Mouse (Mus musculus): ENCODE measurements around the gene Fam169b. TPM values are rescaled to one million over a fixed set of nuclear protein-coding genes. Genes with fewer than 3 reads are reported as not detected.

Gene Fam169b
- polyA plus RNA-seq, 1 experiment from 2014 or later, result 0.12 TPM

- DNase-seq (ENCODE audit: extremely low spot score, low spot score), result no peak
- no peak overlapping the region for H3K4me3 ChIP-seq
- whole genome bisulfite sequencing, result 88% methylated on average over 16 of the region's 16 CpGs
Measured at GRCm38 (mm10) chr7:68318006-68318788, 44.6 kb downstream of the Fam169b start.

GRCm38 (mm10) chr7:68318979-68319378 is 45.3 kb downstream of the Fam169b start:
- WGBS, result 66% methylated on average over 6 of the region's 6 CpGs
- Histone ChIP-seq H3K27ac (no peak overlapping the region), H3K4me1 (peaks cover 9% of the 10 kb centered on the region; the same call in 1 of the 2 replicates)

More at GRCm38 (mm10) chr7:68318006-68318788, 44.6 kb downstream of the Fam169b start:
- Histone ChIP-seq H3K9me3 (no peaks in the 10 kb centered on the region), H3K4me1 (peaks cover 9% of the 10 kb centered on the region; the same call in 1 of the 2 replicates), H3K27ac (no peak overlapping the region), H3K27me3 (ENCODE audit: poor library complexity, severe bottlenecking) (no peaks in the 10 kb centered on the region), H3K36me3 (replicated peaks) (no peaks in the 10 kb centered on the region)

DNA sequence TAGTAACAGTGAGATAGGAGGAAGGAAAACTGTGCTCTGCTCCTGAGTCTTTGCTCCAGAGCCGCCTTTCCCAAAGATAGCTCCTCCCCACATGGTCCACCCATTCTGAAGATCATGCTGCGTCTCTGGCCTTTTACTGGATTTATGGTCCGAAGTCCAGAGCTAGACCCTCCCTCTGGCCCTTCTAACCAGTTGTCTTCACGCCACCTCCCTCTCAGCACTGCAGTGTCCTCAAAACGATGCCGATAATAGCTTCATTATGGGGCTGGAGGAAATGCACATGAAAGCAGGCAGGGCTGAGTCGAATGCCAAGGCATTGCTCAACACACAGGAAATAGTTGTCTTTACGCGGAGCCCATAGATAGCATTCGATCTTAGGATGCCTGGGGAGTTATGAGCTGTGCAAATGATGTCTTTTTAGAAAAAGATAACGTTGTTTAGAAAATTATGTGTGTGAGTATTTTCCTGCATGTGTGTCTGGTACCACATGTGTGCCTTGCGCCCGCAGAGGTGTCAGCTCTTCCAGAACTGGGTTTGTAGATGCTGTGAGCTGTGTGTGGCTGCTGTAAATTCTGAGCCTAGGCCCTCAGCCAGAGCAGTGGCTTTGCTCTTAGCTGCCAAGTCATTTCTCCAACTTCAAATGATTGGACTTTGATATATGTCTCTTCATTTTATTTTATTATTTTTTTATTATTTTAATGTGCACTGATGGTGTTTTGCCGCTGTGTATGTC is 46.6 kb downstream of the Fam169b start:
- Histone ChIP-seq H3K27ac (no peak overlapping the region), H3K4me3 (no peak overlapping the region), H3K36me3 (replicated peaks) (no peaks in the 10 kb centered on the region), H3K4me1 (peaks cover 4% of the 10 kb centered on the region; the same call in 1 of the 2 replicates), H3K9me3 (no peaks in the 10 kb centered on the region), H3K27me3 (ENCODE audit: poor library complexity, severe bottlenecking) (no peaks in the 10 kb centered on the region)
- DNase-seq (ENCODE audit: extremely low spot score, low spot score), result no peak
- WGBS, result 85% methylated on average over 14 of the region's 14 CpGs

More at GRCm38 (mm10) chr7:68318979-68319378, 45.3 kb downstream of the Fam169b start:
- Histone ChIP-seq H3K27me3 (ENCODE audit: poor library complexity, severe bottlenecking) (no peaks in the 10 kb centered on the region), H3K4me3 (no peak overlapping the region), H3K36me3 (replicated peaks) (no peaks in the 10 kb centered on the region), H3K9me3 (no peaks in the 10 kb centered on the region)
- DNase-seq (ENCODE audit: extremely low spot score, low spot score), result no peak

- peaks cover 4% of the 10 kb centered on the region; the same call in 1 of the 2 replicates for H3K4me1 ChIP-seq
- no peak for DNase-seq (ENCODE audit: extremely low spot score, low spot score)
- 86% methylated on average over 6 of the region's 6 CpGs for WGBS
- H3K36me3 ChIP-seq (replicated peaks), result no peaks in the 10 kb centered on the region
- no peak overlapping the region for H3K4me3 ChIP-seq
- H3K27ac ChIP-seq, result no peak overlapping the region
- no peaks in the 10 kb centered on the region for H3K9me3 ChIP-seq
- H3K27me3 ChIP-seq (ENCODE audit: poor library complexity, severe bottlenecking), result no peaks in the 10 kb centered on the region
Measured at GRCm38 (mm10) chr7:68323051-68323450, 49.4 kb downstream of the Fam169b start.

DNA sequence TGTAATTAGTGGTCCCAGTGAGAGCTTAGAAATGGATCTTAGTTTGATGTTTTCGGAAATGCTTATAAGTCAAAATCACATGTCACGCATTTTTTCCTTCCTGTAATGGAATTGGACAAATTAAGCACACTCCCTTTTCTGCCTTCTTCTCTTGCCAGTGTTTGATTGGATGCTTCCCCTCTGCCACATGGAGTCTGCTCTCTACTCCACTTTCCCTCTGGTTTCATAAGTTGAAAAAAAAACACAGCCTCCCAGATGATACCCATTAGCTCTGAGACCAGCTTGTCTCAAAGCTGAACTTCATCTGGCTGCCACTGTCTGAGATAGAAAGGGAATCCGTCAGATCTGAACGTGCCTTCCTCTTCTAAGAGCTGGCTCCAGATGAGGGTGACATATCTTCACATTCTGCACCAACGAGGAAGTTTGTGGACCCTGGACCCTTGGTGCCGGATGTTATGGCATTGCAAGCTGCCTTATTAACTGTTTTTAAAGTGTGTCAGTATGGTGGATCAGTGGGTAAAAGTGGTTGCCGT is 52.6 kb downstream of the Fam169b start:
- no peak for DNase-seq (ENCODE audit: extremely low spot score, low spot score)
- Histone ChIP-seq H3K27me3 (ENCODE audit: poor library complexity, severe bottlenecking) (no peaks in the 10 kb centered on the region), H3K36me3 (replicated peaks) (no peaks in the 10 kb centered on the region)

GRCm38 (mm10) chr7:68329000-68329399 is 55.4 kb downstream of the Fam169b start:
- H3K4me1 ChIP-seq, result no peaks in the 10 kb centered on the region
- 87% methylated on average over 9 of the region's 9 CpGs for WGBS
- DNase-seq (ENCODE audit: extremely low spot score, low spot score), result no peak
- no peaks in the 10 kb centered on the region for H3K9me3 ChIP-seq
- H3K27me3 ChIP-seq (ENCODE audit: poor library complexity, severe bottlenecking), result no peaks in the 10 kb centered on the region
- H3K27ac ChIP-seq, result no peak overlapping the region
- H3K36me3 ChIP-seq (replicated peaks), result no peaks in the 10 kb centered on the region
- H3K4me3 ChIP-seq, result no peak overlapping the region

More for the DNA sequence above, 52.6 kb downstream of the Fam169b start:
- WGBS, result 81% methylated on average over 7 of the region's 7 CpGs
- Histone ChIP-seq H3K4me3 (no peak overlapping the region), H3K4me1 (no peaks in the 10 kb centered on the region), H3K9me3 (no peaks in the 10 kb centered on the region), H3K27ac (no peak overlapping the region)

- Histone ChIP-seq H3K4me1 (no peaks in the 10 kb centered on the region), H3K27ac (no peak overlapping the region), H3K27me3 (ENCODE audit: poor library complexity, severe bottlenecking) (no peaks in the 10 kb centered on the region), H3K36me3 (replicated peaks) (no peaks in the 10 kb centered on the region), H3K9me3 (no peaks in the 10 kb centered on the region), H3K4me3 (no peak overlapping the region)
- no peak for DNase-seq (ENCODE audit: extremely low spot score, low spot score)
- WGBS, result 91% methylated on average over 6 of the region's 6 CpGs
Measured at GRCm38 (mm10) chr7:68332799-68333198, 59.2 kb downstream of the Fam169b start.

DNA sequence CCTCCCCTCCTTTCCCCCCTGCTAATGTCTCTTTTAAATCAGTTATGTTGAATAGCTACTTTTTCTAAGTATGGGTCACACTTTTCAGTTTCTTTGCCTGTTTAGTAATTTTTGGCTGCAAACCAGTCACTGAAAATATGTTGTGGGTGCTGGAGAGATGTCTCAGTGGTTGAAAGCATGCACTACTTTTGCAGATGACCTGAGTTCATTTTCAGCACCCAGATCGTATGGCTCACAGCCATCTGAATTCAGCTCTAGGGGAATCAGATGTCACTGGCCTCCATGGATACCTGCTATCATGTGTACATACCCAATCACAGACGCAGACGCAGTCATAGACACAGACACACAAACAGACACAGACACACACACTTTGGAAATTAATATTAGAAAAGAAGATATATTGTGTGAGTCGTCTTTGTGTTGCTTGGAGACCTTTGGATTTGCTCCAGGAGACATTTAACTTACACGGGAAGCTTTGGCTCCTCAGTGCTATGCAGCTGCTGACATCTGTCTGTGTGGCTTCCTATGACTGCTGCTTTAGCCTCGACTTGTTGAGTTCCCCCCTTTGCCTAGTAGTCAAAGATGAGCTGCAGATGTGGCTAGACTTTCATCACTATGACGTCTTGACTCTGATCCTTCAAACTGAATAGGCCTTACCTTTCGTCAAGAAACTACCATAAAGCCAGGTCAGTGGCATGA is 63.6 kb downstream of the Fam169b start:
- 85% methylated on average over 8 of the region's 8 CpGs for WGBS
- Histone ChIP-seq H3K36me3 (replicated peaks) (no peaks in the 10 kb centered on the region), H3K9me3 (no peaks in the 10 kb centered on the region), H3K27me3 (ENCODE audit: poor library complexity, severe bottlenecking) (no peaks in the 10 kb centered on the region), H3K27ac (no peak overlapping the region), H3K4me3 (no peak overlapping the region), H3K4me1 (peaks cover 6% of the 10 kb centered on the region; the same call in 1 of the 2 replicates)
- no peak for DNase-seq (ENCODE audit: extremely low spot score, low spot score)

DNA sequence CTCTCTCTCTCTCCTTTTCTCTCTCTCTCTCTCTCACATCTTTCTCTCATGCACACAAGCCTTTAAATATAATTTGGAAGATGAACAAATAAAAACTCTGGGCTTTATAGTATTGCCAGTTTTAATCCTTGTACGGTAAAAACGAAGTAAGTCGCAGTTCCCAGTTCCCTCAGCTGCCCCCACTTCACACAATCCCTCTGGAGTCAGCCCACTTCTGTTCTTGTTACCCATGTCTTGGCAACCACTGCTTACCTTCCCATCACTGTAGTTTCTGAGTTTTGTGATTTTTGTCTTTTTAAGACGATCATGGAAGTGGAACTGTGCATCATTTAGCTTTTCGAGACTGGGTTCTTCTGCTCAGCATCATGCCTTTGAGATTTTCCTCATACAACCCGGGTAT is 65.0 kb downstream of the Fam169b start:
- DNase-seq (ENCODE audit: extremely low spot score, low spot score), result no peak
- Histone ChIP-seq H3K27ac (no peak overlapping the region), H3K9me3 (no peaks in the 10 kb centered on the region), H3K36me3 (replicated peaks) (no peaks in the 10 kb centered on the region), H3K4me1 (peaks cover 6% of the 10 kb centered on the region; the same call in 1 of the 2 replicates), H3K4me3 (no peak overlapping the region), H3K27me3 (ENCODE audit: poor library complexity, severe bottlenecking) (no peaks in the 10 kb centered on the region)
- WGBS, result 86% methylated on average over 6 of the region's 6 CpGs

GRCm38 (mm10) chr7:68344561-68344960 is 70.9 kb downstream of the Fam169b start:
- Histone ChIP-seq H3K36me3 (replicated peaks) (no peaks in the 10 kb centered on the region), H3K4me1 (no peaks in the 10 kb centered on the region), H3K27ac (no peak overlapping the region), H3K4me3 (no peak overlapping the region), H3K27me3 (ENCODE audit: poor library complexity, severe bottlenecking) (no peaks in the 10 kb centered on the region), H3K9me3 (no peaks in the 10 kb centered on the region)
- 62% methylated on average over 5 of the region's 5 CpGs for WGBS
- DNase-seq (ENCODE audit: extremely low spot score, low spot score), result no peak

GRCm38 (mm10) chr7:68345963-68346362 is 72.3 kb downstream of the Fam169b start:
- Histone ChIP-seq H3K27me3 (ENCODE audit: poor library complexity, severe bottlenecking) (no peaks in the 10 kb centered on the region), H3K4me3 (no peak overlapping the region), H3K9me3 (no peaks in the 10 kb centered on the region), H3K27ac (no peak overlapping the region), H3K36me3 (replicated peaks) (no peaks in the 10 kb centered on the region), H3K4me1 (no peaks in the 10 kb centered on the region)
- no peak for DNase-seq (ENCODE audit: extremely low spot score, low spot score)
- 91% methylated on average over 10 of the region's 10 CpGs for WGBS

- Histone ChIP-seq H3K4me1 (peaks cover 15% of the 10 kb centered on the region), H3K27me3 (ENCODE audit: poor library complexity, severe bottlenecking) (peaks cover 17% of the 10 kb centered on the region), H3K9me3 (no peaks in the 10 kb centered on the region), H3K36me3 (replicated peaks) (no peaks in the 10 kb centered on the region), H3K4me3 (no peak overlapping the region), H3K27ac (no peak overlapping the region)
- WGBS, result 69% methylated on average over 11 of the region's 11 CpGs
- DNase-seq (ENCODE audit: extremely low spot score, low spot score), result no peak
Measured at GRCm38 (mm10) chr7:68355325-68356076, 81.9 kb downstream of the Fam169b start.
